Mouse (Mus musculus): ENCODE results near the gene Kat6b.
"Not testable (repeated sequence)": the region's sequence is repeated elsewhere in the genome, so short reads cannot be mapped to it uniquely, and the experiment has no call there.

Gene Kat6b

DNA sequence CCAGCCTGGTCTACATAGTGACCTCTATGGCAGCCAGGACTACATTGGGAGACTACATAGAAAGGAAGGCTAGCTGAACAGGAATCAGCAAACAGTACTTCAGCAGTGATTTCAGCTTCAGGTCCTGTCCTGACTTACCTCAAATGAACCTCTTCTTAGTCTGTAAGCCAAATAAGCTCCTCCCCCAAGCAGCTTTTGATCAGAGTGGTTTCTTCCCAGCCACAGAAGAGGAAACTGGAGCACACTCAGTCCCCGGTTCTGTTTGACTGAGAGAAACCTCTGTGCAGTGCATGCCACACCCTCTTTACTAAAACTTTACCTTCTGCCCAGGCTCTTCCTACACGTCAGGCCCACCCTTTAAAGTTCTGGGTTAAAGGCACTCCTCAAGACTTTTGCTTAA, 172.6 kb downstream of the Kat6b start:
- DNase-seq (ENCODE audit: inconsistent age in 2 of 2, low spot score in 1 of 2): no peak

DNA sequence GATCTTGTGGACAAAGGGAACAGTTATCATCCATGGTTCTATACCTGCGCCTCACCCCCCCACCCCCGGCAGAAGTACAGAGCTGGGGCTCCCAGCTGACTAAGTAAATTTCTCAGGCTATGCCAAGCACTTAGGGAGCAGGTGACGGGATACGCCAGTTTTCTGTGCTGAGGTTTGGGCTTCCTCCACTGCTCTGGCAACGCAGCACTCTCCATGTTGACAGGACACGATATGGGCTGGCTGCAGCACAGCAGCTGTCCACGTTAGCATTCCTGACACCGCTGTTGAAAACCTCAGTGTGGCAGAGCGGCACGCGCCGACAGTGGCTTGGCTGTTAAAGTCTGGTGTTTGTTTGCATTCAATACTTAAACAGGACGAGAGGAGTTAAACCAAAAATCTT, 177.9 kb downstream of the Kat6b start:
- DNase-seq (ENCODE audit: inconsistent age in 2 of 2, low spot score in 1 of 2): no peak

DNA sequence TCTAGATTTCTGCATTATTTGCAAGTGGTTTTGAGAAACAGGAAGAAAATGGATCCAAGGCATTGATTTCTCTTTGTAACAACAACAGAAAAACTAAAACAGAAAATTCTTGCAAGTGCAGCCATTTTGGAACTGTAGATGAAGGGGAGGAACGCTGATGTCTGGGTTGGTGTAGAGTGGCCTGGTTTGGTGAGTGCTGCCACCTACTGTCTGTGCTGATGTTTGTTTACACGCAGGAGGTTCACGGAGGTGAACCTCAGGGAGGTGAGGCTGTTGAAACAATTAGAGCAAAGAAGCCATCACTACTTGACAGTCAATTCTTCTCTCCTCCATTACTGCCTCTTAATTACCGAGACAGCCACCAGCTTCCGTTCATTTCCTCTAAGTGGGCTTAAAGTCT, 178.4 kb downstream of the Kat6b start:
- peak; percentile 38 to 80 for DNase-seq (ENCODE audit: inconsistent age in 2 of 2, low spot score in 1 of 2)

DNA sequence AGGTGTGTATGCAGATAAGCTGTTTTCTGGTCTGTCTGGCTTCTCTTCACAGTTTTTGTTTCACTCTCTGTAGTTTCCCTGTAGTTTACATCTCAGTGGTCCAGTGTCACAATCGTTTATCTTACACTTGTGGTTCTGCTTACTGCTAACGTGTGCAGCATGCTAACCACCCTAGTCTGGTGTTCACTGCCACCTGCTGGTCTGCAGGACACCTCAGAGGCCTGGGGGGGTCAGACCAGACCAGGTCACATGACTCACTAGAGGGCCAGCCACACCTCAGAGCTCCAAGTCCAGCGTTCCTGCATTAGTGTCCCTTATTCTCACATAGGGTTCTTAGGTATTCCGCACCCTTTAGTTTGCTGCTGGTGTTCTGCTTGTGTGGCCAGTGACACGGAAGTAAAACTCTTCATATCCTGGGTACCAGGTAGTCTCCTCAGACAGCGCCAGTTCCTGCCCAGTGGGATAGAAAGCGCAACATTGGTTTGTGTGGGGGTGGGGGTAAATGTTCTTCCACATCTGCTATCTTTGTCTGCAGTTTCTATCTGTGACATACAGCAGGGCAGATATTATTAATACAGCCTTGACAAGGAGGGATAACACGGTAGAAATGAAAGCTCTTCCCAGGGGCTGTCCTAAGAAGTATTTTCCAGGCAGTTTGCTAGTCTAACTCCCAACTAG, 181.4 kb downstream of the Kat6b start:
- DNase-seq (ENCODE audit: inconsistent age in 2 of 2, low spot score in 1 of 2): peak in 1 of 2 experiments; percentile 49

DNA sequence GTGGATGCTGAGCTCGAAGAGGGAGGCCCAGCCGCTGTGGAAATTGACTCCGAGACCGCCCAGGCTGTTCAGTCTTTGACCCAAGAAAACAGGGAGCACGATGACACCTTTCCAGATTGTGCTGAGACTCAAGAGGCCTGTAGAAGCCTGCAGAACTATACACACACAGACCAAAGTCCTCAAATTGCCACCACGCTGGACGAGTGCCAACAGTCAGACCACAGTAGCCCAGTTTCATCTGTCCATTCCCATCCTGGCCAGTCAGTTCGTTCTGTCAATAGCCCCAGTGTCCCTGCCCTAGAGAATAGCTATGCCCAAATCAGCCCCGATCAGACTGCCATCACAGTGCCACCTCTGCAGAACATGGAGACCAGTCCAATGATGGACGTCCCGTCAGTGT, 188.0 kb downstream of the Kat6b start:
- DNase-seq (ENCODE audit: inconsistent age in 2 of 2, low spot score in 1 of 2): no peak

DNA sequence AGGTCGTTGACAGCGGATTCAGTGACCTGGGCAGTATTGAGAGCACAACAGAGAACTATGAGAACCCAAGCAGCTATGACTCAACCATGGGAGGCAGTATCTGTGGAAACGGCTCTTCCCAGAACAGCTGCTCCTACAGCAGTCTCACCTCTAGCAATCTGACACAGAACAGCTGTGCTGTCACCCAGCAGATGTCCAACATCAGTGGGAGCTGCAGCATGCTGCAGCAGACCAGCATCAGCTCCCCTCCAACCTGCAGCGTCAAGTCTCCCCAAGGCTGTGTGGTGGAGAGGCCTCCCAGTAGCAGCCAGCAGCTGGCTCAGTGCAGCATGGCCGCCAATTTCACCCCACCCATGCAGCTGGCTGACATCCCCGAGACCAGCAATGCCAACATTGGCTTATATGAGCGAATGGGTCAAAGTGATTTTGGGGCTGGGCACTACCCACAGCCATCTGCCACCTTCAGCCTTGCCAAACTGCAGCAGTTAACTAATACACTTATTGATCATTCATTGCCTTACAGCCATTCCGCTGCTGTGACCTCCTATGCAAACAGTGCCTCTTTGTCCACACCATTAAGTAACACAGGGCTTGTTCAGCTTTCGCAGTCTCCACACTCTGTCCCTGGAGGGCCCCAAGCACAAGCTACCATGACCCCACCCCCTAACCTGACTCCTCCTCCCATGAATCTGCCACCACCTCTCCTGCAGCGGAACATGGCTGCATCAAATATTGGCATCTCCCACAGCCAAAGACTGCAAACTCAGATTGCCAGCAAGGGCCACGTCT, 188.6 kb downstream of the Kat6b start:
- no peak for DNase-seq (ENCODE audit: inconsistent age in 2 of 2, low spot score in 1 of 2)

DNA sequence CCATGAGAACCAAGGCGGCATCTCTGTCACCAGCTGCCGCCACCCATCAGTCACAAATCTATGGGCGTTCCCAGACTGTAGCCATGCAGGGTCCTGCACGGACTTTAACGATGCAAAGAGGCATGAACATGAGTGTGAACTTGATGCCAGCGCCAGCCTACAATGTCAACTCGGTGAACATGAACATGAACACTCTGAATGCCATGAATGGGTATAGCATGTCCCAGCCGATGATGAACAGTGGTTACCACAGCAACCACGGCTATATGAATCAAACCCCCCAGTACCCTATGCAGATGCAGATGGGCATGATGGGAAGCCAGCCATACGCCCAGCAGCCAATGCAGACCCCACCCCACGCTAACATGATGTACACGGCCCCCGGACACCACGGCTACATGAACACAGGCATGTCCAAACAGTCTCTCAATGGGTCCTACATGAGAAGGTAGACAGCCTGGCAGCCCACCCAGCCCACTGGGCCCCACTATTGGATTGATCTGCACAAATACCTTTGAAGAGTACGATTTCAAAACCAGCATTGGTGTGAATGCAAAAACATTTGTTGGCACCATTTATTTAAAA, 189.3 kb downstream of the Kat6b start:
- not testable (repeated sequence) for DNase-seq (ENCODE audit: inconsistent age in 2 of 2, low spot score in 1 of 2)

DNA sequence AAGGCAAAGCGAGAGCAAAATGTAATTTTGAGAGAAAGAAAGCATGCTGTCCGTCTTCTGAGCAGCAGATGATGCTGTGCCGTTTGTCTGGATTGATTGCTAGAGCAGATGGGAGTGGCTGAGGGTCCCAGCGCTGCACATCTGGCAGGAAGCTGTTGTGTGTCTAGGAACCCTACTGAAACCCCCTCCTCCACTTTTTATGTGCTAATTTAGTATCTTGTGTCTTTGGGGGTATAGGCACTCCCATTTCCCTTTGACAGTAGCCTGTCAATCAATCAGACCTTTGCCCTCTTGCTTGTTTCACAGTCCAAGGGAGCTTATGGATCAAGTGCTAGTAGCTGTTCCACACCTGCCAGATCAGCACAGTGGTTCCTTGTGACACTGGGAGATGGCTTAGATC, 191.9 kb downstream of the Kat6b start:
- DNase-seq (ENCODE audit: inconsistent age in 2 of 2, low spot score in 1 of 2): no peak

DNA sequence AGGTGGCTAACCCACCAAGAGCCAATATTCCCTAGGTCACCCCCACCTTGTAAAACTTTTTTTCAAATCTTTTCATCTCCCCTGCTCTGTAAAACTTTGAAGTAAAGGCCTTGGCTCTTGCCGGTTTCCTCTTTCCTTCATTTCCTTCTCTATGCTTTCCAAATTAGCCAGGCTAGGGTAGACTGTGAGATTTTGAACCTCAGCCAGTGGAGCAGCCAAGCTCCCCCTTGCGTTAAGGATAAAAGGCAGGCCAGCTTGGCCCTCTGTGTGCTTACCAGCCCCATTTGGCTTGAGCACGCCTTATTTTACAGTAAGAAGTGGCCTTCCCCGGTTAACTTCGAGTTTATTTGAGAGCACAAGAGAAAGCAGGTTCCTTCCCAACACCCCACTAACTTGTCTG, 193.2 kb downstream of the Kat6b start:
- no peak for DNase-seq (ENCODE audit: inconsistent age in 2 of 2, low spot score in 1 of 2)

DNA sequence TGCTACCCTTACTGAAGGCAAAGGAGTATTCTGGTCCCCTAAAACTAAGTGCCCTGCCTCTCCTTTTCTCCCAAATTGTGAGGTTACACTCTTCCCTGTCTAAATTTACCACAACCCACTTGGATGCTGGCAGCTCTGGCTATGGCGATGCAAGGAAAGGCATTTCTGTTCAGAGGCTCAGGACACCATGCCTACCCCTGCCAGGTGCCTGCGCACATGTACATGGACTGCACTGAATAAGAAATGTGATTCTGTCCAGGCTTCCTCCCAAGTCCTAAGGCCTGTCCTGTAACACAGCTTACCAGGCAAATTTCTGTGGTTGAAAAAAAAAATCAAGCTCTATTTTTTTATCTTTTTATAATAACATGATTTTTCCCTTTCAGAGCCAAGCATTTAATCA, 195.0 kb downstream of the Kat6b start:
- DNase-seq (ENCODE audit: inconsistent age in 2 of 2, low spot score in 1 of 2): no peak

DNA sequence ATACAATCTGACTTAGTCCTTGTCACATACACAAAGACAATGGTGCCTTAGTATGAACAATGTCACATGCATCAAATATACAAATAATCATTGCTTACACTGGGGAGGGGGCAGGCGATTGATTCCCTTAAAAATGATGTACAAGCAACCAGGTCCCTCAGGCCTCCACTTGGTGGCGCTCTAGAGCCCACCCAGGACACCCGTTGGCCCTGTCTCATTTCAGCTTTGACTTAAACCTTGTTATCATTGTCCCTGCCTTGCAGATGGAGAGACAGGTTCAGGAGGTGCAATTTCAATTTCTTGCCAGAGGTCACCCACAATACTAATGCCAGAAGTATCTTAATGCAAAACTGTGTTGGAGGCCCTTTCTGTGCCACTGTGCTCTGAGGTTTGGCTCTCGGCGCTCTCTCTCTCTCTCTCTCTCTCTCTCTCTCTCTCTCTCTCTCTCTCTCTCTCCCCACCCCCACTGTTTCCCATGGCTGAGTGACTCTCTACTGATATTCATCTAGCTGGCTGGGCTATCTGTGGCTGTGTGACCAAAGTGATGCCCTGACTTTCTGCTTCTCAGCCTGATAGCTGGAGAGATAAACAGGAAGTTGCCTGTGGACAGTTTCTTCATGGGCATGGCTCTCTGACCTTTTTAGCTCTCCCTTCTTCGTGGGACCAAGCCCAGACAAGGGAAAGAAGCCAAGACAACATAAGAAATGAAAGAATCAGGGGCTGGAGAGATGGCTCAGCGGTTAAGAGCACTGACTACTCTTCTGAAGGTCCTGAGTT, 197.5 kb downstream of the Kat6b start:
- DNase-seq (ENCODE audit: inconsistent age in 2 of 2, low spot score in 1 of 2): peak; percentile 65 to 87

DNA sequence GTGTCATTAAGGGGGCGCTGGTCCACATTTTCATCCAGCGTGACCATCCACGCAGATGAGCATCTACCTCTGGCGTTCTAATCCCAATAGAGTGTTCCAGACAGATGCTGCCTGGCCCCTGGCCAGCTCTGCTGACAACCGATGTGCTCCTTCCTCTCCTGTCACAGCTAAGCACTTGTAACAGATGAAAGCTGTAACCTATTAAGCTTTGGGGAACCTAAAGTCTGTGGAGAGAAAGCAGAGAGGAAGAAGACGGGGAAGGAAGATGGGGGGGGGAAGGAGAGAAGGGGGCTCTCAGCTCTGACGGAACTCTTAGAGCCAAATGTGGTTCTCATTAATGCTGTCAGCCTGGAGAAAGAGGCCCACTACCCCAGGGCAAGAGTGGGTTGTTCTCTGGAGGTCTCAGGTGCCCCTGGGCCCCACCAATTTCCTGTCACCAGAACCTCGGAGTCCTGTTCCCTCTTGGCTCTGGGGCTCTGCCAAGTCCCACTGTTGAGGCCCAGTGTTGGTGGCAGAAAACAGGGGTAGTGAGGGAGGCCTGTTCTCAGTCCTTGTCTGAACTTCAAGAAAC, 198.5 kb downstream of the Kat6b start:
- peak in 1 of 2 experiments; percentile 51 for DNase-seq (ENCODE audit: inconsistent age in 2 of 2, low spot score in 1 of 2)

DNA sequence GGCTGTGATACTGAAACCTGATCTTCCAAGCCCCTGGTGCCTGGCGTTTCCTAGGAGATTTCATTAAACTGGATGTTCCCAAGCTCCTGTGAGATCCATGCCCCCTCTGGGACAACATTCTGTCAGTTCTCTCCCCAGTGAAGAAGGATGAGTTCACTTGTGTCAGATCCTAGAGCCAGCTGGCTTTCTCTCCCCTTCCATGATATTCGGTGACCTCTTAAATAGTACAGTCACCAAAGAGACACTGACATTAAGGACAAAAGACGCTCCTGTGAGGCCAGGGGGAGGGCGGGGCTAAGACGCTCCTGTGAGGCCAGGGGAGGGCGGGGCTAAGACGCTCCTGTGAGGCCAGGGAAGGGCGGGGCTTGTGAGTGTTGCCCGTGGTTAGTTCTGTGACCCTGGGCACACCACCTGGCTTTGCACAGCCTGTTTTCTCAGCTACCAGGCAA, 201.5 kb downstream of the Kat6b start:
- peak; percentile 69 to 84 for DNase-seq (ENCODE audit: inconsistent age in 2 of 2, low spot score in 1 of 2)

DNA sequence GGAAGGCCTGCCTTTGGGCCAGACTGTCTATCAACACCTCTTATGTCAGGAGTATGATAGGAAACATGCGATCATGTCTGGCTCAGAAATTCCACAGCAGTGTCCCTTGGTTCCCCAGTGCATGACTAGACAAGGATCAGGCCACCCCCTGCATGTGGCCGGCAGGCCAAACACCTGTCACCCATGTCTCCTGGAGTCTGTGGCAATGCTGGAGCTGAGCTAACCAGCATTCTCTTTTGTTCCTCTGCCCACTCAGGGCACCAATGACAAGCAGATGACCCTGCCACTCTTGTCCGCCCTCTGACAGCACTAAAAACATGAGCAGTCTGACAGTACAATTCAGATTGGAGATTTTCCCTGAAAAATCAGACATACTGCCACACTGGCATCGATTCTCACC, 202.6 kb downstream of the Kat6b start:
- no peak for DNase-seq (ENCODE audit: inconsistent age in 2 of 2, low spot score in 1 of 2)

DNA sequence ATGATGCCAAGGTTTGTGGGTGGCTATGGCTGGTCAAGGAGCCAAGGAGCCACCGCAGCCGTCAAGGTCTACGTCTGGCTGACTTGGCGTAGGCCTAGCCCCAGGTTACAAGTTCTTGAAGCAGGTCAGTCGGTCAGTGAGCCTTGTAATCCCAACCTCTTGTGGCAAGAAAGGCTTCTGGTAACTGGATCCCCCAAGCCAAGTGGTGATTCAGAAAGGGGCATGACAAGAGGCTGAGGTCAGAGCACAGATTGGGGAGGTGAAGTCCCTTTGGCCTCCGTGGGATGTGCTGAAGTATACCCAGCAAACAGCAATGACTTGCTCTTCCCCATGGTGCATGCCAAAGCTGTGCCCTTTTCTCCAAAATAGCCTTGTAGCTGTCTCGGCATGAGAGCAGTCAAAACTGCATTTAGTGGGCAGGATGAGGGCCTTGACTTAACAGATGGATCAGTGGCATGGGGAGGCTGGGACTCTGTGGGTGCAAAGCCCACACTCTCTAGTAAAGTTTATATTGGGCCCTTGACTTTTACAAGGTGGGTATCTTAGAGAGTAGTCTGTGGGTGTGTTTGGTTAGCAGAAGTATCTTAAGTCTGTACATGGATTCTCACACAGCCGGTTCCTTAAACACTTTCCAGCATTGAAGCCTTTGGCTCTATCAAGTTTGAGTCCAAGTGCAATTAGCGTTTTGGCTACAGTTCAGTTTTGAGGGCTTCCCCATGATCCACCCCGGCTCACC, 204.3 kb downstream of the Kat6b start:
- DNase-seq (ENCODE audit: inconsistent age in 2 of 2, low spot score in 1 of 2): peak; percentile 32 to 64

DNA sequence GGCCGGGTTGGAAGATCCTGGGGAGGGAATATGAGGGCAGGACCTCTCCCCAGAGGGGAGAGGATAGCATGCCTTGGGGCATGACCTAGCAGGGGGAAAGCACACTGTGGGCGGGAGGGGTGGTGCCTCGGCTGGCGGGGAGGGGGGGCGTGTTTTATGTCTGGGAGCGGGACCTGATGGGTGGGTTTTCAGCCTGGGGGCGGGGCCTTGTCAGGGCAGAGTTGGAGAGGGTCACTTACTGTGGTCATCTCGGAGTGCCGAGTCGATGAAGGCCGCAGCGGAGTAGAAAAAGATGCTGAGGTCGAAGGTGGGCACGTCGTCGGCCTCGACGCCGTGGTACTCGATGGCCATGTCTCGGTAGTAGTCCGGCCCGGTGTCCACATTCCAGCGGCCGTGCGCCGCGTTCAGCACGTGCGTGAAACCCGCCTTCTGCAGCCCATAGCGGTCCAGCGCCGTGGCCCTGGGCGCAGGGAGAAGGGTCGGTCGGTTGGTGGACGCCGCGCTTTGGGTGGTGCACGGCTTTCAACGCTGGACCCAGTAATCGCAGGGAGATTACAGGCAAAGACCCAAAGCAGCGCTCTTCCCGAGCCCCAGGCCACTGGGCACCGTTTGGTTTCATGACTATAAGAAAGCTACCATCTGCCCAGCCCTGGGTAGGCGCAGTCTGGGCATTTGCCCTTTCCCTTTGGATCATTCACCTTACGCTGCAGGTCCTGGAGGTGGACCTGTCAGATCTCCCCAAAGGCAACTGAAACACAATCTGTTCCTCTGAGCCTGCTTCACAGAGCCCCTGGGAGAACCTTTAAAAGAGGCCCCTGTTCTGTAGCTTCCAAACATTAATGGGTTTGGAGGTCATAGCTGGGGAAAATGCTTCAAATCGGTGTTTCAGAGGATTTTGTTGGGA, 205.4 kb downstream of the Kat6b start:
- no peak for DNase-seq (ENCODE audit: inconsistent age in 2 of 2, low spot score in 1 of 2)

DNA sequence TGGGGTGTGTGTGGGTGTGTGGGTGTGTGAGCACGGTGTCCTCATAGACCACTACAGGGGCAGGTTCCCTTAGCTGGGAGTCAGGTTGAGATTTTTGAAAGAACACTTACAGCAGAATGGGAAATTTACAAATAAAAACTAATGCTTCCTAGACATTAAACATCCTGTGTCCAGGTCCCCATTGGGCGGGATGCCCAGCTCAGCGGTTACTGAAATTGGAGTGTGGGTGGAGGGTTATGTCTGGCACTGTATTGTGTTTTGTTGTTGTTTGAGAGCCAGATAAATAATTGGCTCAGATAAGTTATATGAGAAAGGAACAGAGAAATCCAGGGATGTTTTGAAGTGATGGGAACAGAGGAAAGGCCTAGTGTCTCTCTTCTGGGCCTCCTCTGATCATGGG, 209.8 kb downstream of the Kat6b start:
- no peak for DNase-seq (ENCODE audit: inconsistent age in 2 of 2, low spot score in 1 of 2)

DNA sequence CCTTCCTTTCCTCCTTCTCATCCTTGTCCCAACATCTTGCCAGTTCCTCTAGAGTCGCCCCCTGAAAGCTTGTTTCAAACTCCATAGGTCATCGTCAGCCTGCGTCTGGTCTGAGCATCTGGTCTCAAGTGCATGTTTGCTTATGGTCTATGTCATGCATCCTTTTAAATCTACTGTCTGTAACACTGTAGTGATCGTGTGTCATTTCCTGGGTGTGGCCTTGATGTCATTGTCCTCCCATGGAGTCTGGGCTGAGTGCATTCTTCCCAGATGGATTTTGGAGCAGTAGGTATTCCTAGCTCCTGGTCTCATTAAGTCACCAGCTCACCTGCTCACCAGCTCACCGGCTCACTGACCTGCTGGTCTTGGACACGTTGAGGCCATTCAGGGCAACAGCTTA, 213.8 kb downstream of the Kat6b start:
- no peak for DNase-seq (ENCODE audit: inconsistent age in 2 of 2, low spot score in 1 of 2)

DNA sequence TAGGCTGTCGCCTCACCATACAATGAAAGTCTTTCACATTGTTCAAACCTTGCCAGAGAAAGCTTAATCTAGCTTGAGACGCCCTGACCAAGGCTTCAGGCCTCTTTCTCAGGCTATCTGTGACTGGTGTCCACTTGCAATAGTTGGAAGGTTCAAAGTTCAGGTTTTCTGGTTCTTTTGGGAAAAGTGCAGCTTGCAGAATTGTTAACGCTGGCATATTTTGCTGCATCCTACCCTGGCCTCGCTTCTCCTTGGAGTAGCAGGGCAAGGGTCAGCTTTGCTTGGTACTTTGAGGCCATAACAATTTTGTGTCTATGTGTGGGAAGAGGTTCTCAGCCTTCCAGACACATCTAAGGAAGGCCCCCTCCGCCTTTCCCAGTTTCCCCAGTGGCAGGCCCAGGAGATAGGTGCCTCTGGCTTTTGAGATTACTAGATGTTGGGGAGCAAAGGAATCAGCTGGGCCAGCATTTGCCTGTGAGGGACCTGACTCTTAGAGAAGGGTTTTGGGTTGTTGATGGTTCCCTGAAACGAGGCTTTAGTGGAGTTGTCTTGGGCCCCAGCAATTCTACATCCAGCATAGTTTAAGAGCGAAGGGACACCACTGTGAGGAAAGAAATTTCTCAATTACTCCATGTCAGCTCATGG, 215.1 kb downstream of the Kat6b start:
- no peak for DNase-seq (ENCODE audit: inconsistent age in 2 of 2, low spot score in 1 of 2)

Measured in adrenal gland, adult (tissue).